Mouse (Mus musculus): ENCODE measurements around the gene Nfrkb. TPM values are rescaled to one million over a fixed set of nuclear protein-coding genes. Genes with fewer than 3 reads are reported as not detected.

The Nfrkb gene
- 33.8 TPM for polyA plus RNA-seq (2017; shearing (Covaris generic))

DNA sequence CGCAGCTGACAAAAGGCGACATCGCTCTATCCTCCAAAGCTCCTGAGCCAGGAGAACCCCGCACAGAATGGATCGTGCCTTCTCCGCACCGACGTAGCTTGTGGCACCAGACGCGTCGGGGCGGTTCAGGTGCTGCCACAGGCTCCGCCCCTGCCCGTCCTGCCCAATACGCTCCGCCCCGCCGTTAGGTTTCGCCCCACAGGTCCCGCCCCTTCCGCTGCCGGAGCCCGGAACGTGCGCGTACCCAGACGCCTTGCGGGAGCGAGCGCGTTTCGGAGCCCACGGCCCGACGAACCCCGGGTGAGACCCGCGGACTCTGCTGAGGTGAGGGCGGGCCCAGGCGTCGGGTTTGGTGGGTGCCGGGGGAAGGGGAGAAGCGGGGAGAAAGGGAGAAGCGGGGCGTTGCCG is at the start of gene Nfrkb:
Nfrkb (plus strand) TSS at position 246 of the 408 bp plus-strand sequence.

DNA sequence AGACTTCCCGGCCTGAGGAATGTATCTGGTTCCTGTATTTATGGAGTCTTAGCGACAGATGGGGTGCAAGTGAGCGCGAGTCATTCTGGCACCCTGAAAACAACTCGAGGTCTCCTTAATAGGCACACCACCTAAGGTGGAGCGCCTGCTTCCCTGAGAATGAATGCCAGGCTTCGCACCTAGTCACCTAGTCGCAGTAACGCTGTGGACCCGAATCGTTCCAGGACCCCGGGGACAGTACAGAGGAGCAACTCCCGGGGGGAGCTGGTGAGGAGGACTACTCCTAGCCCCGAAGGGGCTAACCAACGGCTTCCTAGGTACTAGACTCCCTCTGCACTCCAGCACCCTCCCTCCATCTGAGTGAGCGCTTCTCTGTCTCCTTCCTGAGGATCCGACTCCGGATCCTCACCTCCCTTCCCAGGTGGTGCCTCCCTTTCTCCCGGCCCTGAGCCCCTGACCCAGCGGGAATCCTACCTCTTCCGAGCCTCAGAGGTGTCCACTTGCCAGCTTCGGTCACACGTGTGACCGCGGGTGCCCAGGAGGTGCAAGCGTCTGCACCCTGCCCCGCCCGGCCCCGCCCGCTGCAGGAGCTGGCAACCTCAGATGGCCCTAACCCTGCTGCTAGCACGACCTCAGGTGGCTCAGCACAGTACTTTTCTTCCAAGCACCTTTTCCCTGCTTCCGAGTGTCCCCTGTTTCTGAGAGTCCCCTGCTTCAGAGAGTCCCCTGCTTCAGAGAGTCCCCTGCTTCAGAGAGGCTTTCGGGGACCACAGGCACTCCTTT is 77.9 kb downstream of the Nfrkb start, which contains the start of gene Tmem45b:
Tmem45b (minus strand) TSS at position 771 of the 783 bp plus-strand sequence.

Other genes with a start within 250 kb of the Nfrkb start
- 186 TPM for gene Aplp2, start 174.4 kb upstream of the Nfrkb start, polyA plus RNA-seq (2017; shearing (Covaris generic))
- 18.2 TPM for gene Prdm10, start 105.7 kb upstream of the Nfrkb start, polyA plus RNA-seq (2017; shearing (Covaris generic))
- not detected for gene Tmem45b, start 78.3 kb downstream of the Nfrkb start, polyA plus RNA-seq (2017; shearing (Covaris generic))

Measured in effector memory CD4-positive, alpha-beta T cell, adult 5 months (primary cell).